Mouse (Mus musculus) heart, adult 8-10 months (tissue): ENCODE data around the gene Txndc2. TPM values are rescaled to one million over a fixed set of nuclear protein-coding genes. Genes with fewer than 3 reads are reported as not detected.
A peak's percentile ranks its signal among the peaks of the same experiment; 100 is the strongest.
"Not testable (repeated sequence)": the region's sequence is repeated elsewhere in the genome, so short reads cannot be mapped to it uniquely, and the experiment has no call there.

Experiments
- DNase-seq: peaks from one replicate; pipeline ENCODE4 v3.0.0; 2022; ENCODE audit warnings: low spot score
- total RNA-seq, 4 experiments: library from RNA; stranded (reverse); gene quantifications; 2 replicates each; pipeline ENCODE4 v1.2.4; 2022

Gene Txndc2
- total RNA-seq, 4 experiments from 2014 or later = 0.12 to 0.16 TPM; not detected in 2

GRCm38 (mm10) chr17:65656076-65656475, 14.1 kb upstream of the Txndc2 start:
- no peak for DNase-seq

DNA sequence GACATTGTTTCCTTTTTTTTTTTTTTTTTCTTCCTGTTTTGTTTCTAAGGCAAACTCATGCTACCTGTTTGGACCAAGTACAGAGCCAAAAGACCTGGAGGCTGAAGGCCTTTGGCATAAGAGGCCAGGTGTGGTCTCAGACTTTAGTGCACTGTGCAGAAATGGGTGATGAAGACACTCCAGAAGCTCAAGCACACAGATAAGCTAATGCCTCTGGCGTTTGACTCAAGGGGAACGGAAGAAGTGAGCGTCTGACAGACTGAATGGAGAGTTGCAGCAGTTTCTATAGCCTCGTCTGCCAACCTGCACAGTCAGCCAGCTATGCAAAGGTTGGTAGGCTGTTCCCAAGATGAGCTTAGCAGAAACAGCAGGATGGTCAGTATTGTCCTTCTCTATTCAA, 13.6 kb upstream of the Txndc2 start:
- DNase-seq = no peak

DNA sequence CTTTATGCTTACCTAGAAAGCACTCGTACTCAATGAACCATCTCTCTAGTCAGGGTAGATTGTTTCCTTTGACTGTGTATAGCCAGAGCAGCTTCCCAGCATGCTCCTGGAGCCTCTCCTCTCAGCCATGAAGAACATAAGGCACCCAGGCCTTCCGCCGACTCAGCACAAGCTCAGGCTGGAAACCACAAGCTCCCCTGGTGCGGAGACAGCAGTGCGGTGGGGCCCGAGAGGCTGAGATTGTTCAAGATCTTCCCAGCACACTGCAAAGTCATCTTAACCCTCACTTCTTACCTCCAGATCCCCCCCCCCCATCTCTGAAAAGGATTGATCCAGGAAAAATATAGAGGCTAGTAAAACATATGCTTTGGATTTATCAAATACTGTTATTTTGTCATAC, 8.6 kb upstream of the Txndc2 start:
- no peak for DNase-seq

DNA sequence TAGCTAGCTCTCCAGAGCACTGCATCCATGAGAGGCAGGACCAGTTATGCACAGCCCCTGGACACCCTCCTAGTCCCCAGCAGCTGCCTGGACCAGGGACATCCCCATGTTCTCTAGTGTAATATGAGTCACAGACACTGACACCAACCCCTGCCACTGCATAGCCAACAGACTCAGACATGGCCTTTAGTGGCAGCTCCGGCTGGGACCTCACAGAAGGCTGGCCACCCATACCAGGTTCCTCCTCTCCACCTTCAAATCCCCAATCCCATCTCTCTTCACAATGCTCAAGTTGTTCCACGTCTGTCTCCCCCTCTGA, 7.2 kb upstream of the Txndc2 start:
- no peak for DNase-seq

GRCm38 (mm10) chr17:65648371-65649174, 6.6 kb upstream of the Txndc2 start:
- no peak for DNase-seq

DNA sequence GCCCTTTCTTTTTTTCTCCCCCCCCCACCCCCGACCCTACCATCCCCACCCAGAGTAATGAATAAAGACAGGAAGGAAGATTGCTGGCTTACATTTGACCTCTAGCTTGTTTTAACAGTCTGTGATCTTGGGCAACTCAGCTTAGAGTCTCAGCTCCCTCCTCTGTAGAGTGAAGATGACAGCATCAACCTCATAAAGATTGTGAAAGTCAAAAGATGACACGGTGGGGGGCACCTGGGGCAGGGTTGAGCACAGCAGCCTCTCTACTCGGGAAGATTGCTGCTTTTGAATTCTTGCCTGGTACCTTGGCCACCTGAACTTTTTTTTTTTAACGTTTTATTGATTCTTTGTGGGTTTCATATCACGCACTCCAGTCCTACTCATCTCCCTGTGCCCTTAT, 6.0 kb upstream of the Txndc2 start:
- DNase-seq = no peak

DNA sequence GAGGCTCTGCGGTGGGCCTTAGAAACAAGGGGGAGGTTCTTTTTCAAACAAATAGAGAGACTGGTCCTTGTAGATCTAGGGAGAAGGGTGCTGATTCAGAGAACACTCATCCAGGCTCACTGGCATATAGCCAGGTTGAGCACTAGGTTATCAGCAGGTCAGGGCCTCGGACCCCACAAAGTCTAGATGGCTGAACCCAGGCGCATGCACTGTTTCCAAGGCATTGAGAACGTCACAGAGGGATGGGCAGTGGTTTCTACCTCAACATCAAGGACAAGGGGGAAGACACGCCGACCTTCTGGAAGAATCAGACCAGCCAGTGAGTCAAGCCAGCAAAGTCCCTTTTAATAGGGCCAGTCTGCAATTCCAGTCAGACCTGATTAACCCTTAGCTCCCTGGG, 5.3 kb upstream of the Txndc2 start:
- no peak for DNase-seq

DNA sequence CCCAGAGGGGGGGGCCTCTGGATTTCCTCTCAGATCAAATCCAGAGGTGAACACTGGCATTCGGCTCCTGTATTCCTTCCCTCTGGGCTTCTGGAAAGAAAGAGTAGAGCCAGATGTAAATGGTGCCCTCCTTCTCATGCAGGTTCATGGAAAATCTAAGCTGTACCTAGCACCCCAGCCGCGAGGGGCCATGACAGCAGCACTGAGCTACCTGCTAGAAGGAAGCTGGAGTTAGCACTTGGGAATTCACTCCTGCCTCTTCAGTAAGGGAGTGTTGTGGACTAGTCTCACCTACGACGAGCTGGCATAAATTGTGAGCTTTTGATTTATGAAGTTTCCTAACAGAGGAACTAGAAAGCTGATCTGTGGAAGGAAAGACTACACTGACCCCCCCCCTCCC, 1.6 kb upstream of the Txndc2 start:
- no peak for DNase-seq

- peak; percentile 26 for DNase-seq
These were observed 1.1 kb upstream of the Txndc2 start for GRCm38 (mm10) chr17:65643051-65643521.

- no peak for DNase-seq
These were observed 617 bp upstream of the Txndc2 start for GRCm38 (mm10) chr17:65642578-65642991.

DNA sequence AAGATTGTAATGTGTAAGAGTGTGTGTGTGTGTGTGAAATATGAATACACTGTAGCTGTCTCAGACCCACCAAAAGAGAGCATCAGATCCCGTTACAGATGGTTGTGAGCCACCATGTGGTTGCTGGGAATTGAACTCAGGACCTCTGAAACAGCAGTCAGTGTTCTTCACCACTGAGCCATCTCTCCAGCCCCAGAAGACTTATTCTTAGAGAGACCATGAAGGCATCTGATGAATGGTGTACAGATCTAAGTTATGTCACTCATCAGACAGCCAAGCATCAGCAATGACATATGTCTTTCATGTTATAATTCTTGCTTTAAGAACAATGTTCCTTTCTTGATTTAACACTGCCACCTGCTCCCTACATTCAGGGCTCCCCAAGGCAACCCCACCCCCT, 2.8 kb downstream of the Txndc2 start:
- no peak for DNase-seq

DNA sequence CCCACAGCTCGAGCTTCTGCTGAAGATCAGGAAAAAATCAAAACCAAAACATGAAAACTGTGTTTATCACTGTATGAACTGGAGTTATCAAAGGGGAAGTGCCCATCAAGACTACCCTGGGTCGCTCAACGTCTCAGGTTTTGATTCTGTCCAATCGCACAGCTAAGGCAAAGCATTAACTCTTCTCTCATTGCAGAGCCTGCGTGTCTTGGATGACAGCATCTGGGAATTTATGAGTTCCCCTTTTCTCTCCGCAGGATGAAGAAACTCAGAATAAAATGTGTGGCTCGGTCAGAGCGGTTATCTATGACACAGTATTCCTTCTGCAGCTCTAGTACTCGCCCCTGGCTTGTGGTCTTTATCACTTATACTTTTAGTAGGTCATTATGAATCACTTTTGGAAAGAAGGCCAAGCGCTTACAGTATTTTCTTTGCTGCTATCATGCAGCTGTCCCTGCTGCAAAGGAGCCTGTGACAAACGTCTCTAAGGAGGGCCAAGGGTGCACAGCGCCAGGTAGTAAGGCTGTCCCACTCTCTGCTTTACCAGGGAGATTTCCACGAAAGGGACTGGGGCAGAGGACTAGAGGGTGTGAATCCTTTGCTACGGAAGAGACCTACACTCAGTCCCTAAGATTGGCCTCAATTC, 6.1 kb downstream of the Txndc2 start:
- no peak for DNase-seq

GRCm38 (mm10) chr17:65629943-65630342, 12.0 kb downstream of the Txndc2 start:
- no peak for DNase-seq

DNA sequence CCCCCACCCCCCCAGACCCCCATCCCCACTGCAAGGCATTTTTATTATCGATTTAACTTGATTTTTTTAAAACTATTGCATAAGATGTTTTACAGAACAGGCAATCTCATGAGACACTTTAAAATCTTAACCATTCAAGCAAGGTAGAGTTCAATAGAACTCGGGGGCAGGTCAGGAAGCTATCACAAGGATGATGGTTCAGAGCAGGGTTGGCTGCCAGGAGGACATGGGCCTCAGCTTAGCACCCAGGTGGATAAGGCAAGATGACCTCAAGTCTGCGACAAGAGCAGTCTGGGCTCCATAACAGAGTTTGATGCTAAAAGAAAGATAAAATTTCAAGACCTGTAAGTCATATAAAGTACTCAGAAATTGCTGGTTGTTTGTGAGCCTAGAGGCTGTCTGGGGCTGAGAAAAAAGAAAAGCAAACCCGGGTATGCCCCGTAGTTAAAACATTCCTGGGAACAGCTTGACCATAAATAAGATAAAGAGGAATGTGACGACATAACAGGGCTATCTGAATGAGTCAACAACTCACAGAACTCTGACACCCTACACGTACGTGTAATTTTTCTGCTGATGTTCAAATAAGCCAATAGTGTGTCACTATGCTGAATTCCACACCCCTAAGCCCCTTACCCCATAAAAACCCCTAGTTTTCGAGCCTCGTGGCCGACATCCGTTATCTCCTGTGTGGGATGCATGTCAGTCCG, 13.0 kb downstream of the Txndc2 start:
- DNase-seq = not testable (repeated sequence)

DNA sequence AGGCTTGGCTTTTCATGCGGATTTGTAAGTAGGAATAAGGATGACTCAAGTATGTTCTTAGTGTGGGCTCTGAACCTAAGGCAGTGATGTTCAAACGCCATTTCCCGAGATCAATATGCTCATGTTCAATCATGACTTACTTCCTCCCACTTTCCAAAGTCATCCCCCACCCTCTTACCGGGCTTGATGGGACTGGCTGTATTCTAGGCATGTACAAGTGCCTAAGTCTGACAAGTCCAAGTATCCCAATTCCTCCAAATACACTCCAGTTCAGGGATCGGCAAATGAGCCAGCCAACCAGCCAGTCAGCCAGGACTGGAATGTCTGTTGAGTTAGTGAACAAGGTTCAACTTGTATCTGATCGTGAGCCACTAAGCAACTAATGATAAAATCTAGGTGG, 15.7 kb downstream of the Txndc2 start:
- no peak for DNase-seq

DNA sequence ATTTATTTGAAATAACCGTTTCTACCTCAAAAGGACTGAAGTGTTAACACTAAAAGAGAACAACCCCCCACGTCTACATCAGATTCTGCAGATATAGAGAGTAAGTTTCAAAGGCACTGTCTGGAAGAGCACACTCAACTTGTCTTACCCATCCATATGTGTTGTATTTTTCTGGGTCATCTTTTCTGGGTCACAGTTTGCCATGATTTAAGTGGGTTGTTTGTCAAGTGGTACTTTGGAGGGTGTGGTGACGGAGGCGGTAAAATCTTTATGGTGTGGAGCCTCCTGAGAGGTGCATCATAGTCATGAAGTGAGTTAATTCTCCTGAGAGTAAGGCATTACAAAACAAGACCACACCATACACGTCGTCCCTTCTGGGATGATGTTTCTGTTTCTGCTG, 16.4 kb downstream of the Txndc2 start:
- no peak for DNase-seq

DNA sequence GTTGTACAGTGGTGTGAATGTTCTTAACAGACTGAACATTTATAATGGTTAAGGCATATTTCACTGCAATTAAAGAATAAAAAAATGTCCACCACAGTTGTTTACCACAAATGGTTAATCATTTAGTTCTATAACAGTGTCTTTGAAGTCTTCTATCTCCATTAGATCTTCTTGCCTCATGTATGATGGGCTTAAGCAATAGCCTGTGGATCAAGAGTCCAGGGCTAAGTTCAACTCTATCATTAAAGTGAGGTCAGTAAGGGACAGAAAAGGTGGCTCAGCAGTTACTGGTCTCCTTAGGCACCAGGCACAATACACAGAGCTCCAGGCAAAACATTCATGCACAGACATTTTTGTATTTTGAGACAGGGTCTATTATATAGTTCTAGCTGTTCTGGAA, 18.8 kb downstream of the Txndc2 start:
- DNase-seq = no peak

DNA sequence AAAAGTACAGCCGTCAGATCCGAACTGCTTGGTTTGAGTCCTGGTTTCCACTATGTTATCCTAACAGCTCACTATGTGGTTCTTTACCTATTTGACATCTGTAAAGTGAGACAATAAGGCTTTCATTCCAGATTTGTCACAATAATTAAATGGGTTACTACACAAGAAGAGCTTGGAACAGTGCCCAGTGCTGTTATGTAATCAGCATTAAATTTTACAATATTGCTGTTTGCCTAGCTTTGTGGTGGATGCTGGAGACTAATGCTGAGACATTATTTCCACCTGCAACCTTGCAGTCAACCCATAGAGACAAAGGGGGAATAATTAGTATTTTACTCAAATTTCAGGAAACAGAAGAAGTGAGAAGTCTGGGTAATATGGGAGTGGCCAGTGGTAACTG, 23.5 kb downstream of the Txndc2 start:
- DNase-seq = no peak

DNA sequence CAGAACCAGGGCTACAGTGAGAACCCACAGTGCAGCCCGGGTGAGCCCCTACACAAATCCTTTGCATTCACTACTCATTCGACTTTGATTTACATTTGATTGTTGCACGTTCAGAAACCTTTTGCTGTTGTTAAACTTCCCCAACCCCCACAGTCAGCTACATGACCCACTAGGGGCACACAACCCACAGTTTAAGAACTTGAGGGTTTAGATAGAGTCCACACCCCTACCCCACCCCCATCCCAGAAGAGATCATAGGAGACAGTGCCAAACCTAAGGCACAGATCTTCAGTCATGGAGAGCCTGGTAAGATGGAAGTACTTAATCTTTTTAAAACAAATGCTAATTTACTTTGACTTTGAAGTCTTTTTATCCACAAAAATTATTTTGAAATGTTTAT, 26.3 kb downstream of the Txndc2 start:
- DNase-seq = no peak

- DNase-seq = no peak
These were observed 27.5 kb downstream of the Txndc2 start for GRCm38 (mm10) chr17:65614431-65614830.

DNA sequence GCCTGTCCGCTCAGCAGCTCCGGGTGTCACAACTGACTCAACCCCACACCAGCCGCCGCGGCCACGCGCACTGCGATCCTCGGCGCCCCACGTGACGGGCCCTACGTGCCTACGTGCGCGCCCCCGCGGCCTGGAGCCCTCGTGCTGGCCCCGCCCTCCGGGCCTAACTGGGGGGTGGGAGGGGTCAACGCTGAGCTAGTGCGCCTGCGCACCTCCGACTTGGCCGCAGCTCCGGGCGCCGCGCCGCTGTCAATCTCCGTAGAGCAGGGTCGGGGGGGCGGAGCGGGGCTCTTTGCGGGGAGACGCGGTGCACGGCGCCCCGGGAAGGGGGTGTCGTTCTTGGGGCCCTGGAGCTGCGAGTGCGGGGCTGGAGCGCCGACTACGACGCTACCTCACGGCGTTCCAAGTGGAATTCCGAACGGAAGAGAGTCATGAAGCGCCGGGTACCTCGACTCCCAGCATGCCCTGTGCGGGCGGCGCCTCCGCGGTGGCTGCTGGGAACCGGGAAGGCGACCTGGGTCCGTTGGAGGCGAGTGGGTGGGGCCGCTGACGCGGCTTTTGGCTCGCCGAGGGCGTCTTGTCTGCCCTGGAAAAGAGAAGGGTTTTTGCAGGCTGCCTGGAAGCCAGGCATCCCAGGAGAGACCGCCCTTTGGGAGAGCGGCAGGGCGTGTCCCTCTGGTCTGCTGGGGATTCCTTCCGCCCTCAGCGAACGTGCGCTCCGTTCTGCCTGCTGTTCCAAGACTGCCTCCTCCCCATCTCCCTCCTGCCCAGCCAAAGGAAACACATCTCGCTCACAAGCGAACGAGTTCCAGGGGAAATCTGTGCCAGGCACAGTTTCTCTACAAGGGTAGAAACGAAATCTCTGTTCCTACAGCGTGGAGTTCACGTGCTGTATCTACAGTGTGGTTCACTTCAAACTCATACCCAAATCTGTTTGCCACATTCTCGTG, 28.2 kb downstream of the Txndc2 start, which contains the start of gene Vapa:
Gene Vapa, minus strand, starts transcription at position 93 of the 950 bp plus-strand sequence.
- peak; percentile 96 for DNase-seq

DNA sequence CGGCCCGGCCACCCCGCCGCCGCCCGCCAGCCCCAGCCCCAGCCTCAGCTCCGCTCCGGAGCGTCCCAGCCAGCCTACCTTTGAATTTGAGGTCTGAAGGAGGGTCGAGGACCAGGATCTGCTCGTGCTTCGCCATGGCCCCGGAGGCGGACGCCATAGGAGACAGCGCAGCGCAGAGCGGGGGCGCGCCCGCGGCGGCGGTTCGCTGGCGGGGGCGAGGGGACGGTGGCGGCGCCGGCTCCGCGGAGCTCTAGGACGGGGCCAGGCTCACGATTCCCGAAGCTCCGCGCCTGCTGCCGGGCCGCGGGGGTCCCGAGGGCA, 28.9 kb downstream of the Txndc2 start:
- DNase-seq = no peak
